Mouse (Mus musculus) stomach, postnatal 0 days (tissue): ENCODE results near the gene Car5a.

Experiments
- CTCF ChIP-seq: IDR thresholded peaks from 2 replicates; pipeline ENCODE4 v1.5.1; 2016; ENCODE audit warnings: antibody characterized with exemption, low read depth, mild to moderate bottlenecking, moderate library complexity
- EP300 ChIP-seq: optimal IDR thresholded peaks from 2 replicates; pipeline ENCODE3; 2016; ENCODE audit warnings: antibody characterized with exemption

- TF ChIP-seq CTCF (no peak), EP300 (no peak)
These were observed 25.5 kb downstream of the Car5a start for GRCm38 (mm10) chr8:121919158-121919557.
